Comparison of ENCODE assay signal across 10 mouse cellular contexts in the genomic region with DNA sequence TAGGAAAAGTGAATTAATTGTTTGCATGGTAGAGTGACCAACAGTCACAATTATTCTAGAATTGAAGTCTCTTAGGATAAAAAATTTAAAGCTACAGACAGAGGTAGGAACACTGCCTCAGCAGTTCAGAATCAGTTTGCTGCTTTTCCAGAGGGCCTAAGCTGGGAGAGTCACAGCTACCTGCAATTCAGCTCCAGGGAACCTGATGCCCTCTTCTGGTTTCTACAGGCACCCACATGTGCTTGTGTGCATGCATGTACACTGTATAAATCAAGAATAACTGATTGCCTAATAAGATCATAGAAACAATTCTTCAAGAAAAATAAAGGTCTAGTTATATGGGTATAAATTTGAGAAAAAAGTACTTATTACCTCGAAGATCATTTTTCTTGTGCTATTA.
DNase-seq lines count a peak whose midpoint lies in the region; ATAC-seq lines count a peak whose summit lies in the region.
"Had no signal": no experiment of that assay in that cellular context is flagged by ENCODE, and none has a peak within 500 bp of the region (broad histone marks: within the 10 kb centered on the region; RNA-seq: fewer than 3 reads in every experiment).

No protein-coding gene starts in this region.

- no peak overlapping the region for H3K9ac ChIP-seq in hindbrain, embryonic 15.5 days
- H3K9ac ChIP-seq in hindbrain, embryonic 14.5 days: no peak overlapping the region
- H3K9ac ChIP-seq: forebrain, embryonic 13.5 days; liver, embryonic 15.5 days had no signal

- H3K4me3 ChIP-seq in hindbrain, embryonic 15.5 days: no peak overlapping the region
- H3K4me3 ChIP-seq in hindbrain, embryonic 14.5 days (replicated peaks; ENCODE audit: low read length): no peak overlapping the region
- H3K4me3 ChIP-seq: forebrain, embryonic 13.5 days; heart, embryonic 10.5 days; liver, embryonic 15.5 days had no signal

- H3K27ac ChIP-seq in hindbrain, embryonic 15.5 days (replicated peaks): no peak overlapping the region
- no peak overlapping the region for H3K27ac ChIP-seq in hindbrain, embryonic 14.5 days
- H3K27ac ChIP-seq: forebrain, embryonic 13.5 days; heart, embryonic 10.5 days; liver, embryonic 15.5 days had no signal

- no peak overlapping the region for H3K4me2 ChIP-seq in hindbrain, embryonic 15.5 days
- H3K4me2 ChIP-seq in hindbrain, embryonic 14.5 days (replicated peaks): no peak overlapping the region
- H3K4me2 ChIP-seq: forebrain, embryonic 13.5 days; liver, embryonic 15.5 days had no signal

- H3K4me1 ChIP-seq in hindbrain, embryonic 15.5 days (replicated peaks): no peaks in the 10 kb centered on the region
- H3K4me1 ChIP-seq in hindbrain, embryonic 14.5 days (replicated peaks; ENCODE audit: control insufficient read depth, insufficient read depth, low read length): no peaks in the 10 kb centered on the region
- H3K4me1 ChIP-seq: forebrain, embryonic 13.5 days; heart, embryonic 10.5 days; liver, embryonic 15.5 days had no signal

- no peaks in the 10 kb centered on the region for H3K36me3 ChIP-seq in hindbrain, embryonic 15.5 days
- no peaks in the 10 kb centered on the region for H3K36me3 ChIP-seq in hindbrain, embryonic 14.5 days (replicated peaks; ENCODE audit: control insufficient read depth, insufficient read depth)
- H3K36me3 ChIP-seq: heart, embryonic 10.5 days; liver, embryonic 15.5 days had no signal

- 88% methylated on average over 1 of the region's 1 CpGs for WGBS in hindbrain, embryonic 15.5 days
- 84% methylated on average over 1 of the region's 1 CpGs for WGBS in hindbrain, embryonic 14.5 days

- no peaks in the 10 kb centered on the region for H3K27me3 ChIP-seq in hindbrain, embryonic 15.5 days
- no peaks in the 10 kb centered on the region for H3K27me3 ChIP-seq in hindbrain, embryonic 14.5 days (ENCODE audit: control insufficient read depth, insufficient read depth, low read length)
- H3K27me3 ChIP-seq: forebrain, embryonic 13.5 days; liver, embryonic 15.5 days had no signal

- no peaks in the 10 kb centered on the region for H3K9me3 ChIP-seq in hindbrain, embryonic 15.5 days
- H3K9me3 ChIP-seq in hindbrain, embryonic 14.5 days (ENCODE audit: control insufficient read depth, low read length): no peaks in the 10 kb centered on the region
- H3K9me3 ChIP-seq: forebrain, embryonic 13.5 days; heart, embryonic 10.5 days; liver, embryonic 15.5 days had no signal

- ATAC-seq in hindbrain, embryonic 15.5 days (ENCODE audit: low FRiP score, low read depth): 0 out of 2 replicates have a peak, but pooled peaks have one; percentile 51
- no peak for ATAC-seq in hindbrain, embryonic 14.5 days (ENCODE audit: low FRiP score)
- no peak for ATAC-seq in megakaryocyte progenitor cell, adult 5-6 weeks (replicated peaks; ENCODE audit: poor library complexity)
- ATAC-seq: forebrain, embryonic 13.5 days had no signal

- no peak for DNase-seq in hindbrain, embryonic 14.5 days (ENCODE audit: low spot score)
- peak; percentile 1 for DNase-seq in lung, postnatal 10 days
- DNase-seq in lung, postnatal 4 days: no peak
- DNase-seq in adrenal gland, postnatal 36 days: peak; percentile 39 to 40
- DNase-seq in kidney, postnatal 36 days: peak; percentile 8 to 20

Comparison
In these comparisons a context has a peak if more than half of its experiments do, and no peak if none do; other contexts are left out.
1. DNase-seq: peak in lung, postnatal 10 days (single experiment), adrenal gland, postnatal 36 days (2 of 2) and kidney, postnatal 36 days (2 of 2); none in hindbrain, embryonic 14.5 days (single experiment) and lung, postnatal 4 days (0 of 2).